Mouse (Mus musculus): Measurements from ENCODE around the gene Aqp1.

GRCm38 (mm10) chr6:55353711-55354445, 17.6 kb downstream of the Aqp1 start:
- TF ChIP-seq CTCF (conservative IDR thresholded peaks at IDR 0.05; ENCODE audit: insufficient read depth, insufficient read length, low read depth, low read length) (no peak), POLR2A (IDR thresholded peaks at IDR 0.05; ENCODE audit: low read depth, low read length) (no peak)
